In the genomic region with DNA sequence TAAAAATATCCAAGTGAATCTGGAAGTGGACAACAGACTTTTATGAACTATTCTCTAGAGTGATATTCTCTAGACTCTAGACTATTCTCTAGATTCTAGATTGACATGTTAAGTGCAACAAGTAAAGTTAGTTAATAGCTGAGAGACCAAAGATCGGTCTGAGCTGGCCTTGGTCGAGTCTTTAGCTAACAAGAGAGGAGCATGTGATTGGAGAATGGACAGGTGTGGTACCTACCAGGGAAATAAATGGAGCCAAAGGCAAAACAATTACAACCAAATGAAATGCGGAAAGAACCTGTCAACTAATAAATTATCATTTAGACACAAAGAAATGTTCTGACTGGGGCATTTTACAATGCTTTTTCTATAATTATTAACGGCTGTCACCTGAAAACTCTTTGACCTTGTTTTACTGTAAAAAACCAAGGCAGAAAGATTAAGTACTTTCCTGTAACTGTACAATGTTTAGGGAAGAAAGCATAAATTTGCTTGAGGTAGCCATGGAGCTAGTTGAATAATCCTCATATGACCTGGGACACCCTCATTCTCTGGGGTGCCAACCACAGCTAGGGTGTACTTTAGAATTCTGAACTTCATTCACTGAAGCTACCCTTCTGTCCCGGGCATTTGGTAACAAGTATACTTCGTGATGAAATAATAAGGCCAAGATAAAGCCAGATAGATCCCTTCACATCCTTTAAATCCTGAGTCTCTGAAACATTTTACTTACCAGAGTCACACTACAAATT, we compare ENCODE assay signal across 28 mouse cellular contexts. TPM values are rescaled to one million over a fixed set of nuclear protein-coding genes. Genes with fewer than 3 reads are reported as not detected.
A peak's percentile ranks its signal among the peaks of the same experiment; 100 is the strongest.
DNase-seq lines count a peak whose midpoint lies in the region; ATAC-seq and TF ChIP-seq lines count a peak whose summit lies in the region.
"Had no signal": no experiment of that assay in that cellular context is flagged by ENCODE, and none has a peak within 500 bp of the region (broad histone marks: within the 10 kb centered on the region; RNA-seq: fewer than 3 reads in every experiment).

No protein-coding gene starts in this region.

- H3K27me3 ChIP-seq in liver, adult 2 months (ENCODE audit: control insufficient read depth, insufficient read depth, low read length) = no peaks in the 10 kb centered on the region
- no peaks in the 10 kb centered on the region for H3K27me3 ChIP-seq in liver, embryonic 12.5 days (replicated peaks)
- no peaks in the 10 kb centered on the region for H3K27me3 ChIP-seq in intestine, postnatal 0 days (replicated peaks; ENCODE audit: control insufficient read depth, insufficient read depth, low read length)
- H3K27me3 ChIP-seq in small intestine, adult 2 months (ENCODE audit: control insufficient read depth, insufficient read depth, low read length) = no peaks in the 10 kb centered on the region
- H3K27me3 ChIP-seq: CH12.LX; embryonic facial prominence, embryonic 12.5 days; forebrain, embryonic 13.5 days; forebrain, embryonic 15.5 days; Patski had no signal

- H3K36me3 ChIP-seq in liver, adult 2 months (ENCODE audit: control insufficient read depth, insufficient read depth, low read length) = no peaks in the 10 kb centered on the region
- no peaks in the 10 kb centered on the region for H3K36me3 ChIP-seq in liver, embryonic 12.5 days
- H3K36me3 ChIP-seq in intestine, postnatal 0 days (ENCODE audit: control insufficient read depth, insufficient read depth) = no peaks in the 10 kb centered on the region
- no peaks in the 10 kb centered on the region for H3K36me3 ChIP-seq in small intestine, adult 2 months (ENCODE audit: control insufficient read depth, insufficient read depth, low read length)
- H3K36me3 ChIP-seq: embryonic facial prominence, embryonic 10.5 days; embryonic facial prominence, embryonic 12.5 days; forebrain, embryonic 15.5 days; G1E had no signal

- no peak overlapping the region for H3K4me3 ChIP-seq in liver, adult 2 months (ENCODE audit: insufficient read depth, low read depth, low read length)
- H3K4me3 ChIP-seq in liver, embryonic 12.5 days = no peak overlapping the region
- no peak overlapping the region for H3K4me3 ChIP-seq in intestine, postnatal 0 days (ENCODE audit: low read depth, low read length)
- H3K4me3 ChIP-seq in small intestine, adult 2 months (ENCODE audit: low read depth, low read length) = no peak overlapping the region
- H3K4me3 ChIP-seq: embryonic facial prominence, embryonic 10.5 days; embryonic facial prominence, embryonic 12.5 days; forebrain, embryonic 13.5 days; forebrain, embryonic 15.5 days had no signal

- no peak overlapping the region for H3K27ac ChIP-seq in liver, adult 2 months (replicated peaks; ENCODE audit: insufficient read depth, low read depth, low read length)
- no peak overlapping the region for H3K27ac ChIP-seq in liver, embryonic 12.5 days
- peak overlapping the region; percentile 71 for H3K27ac ChIP-seq in intestine, postnatal 0 days (ENCODE audit: low read depth, low read length)
- H3K27ac ChIP-seq in small intestine, adult 2 months (ENCODE audit: insufficient read depth, low read depth, low read length) = peak overlapping the region; percentile 67
- H3K27ac ChIP-seq: embryonic facial prominence, embryonic 10.5 days; embryonic facial prominence, embryonic 12.5 days; forebrain, embryonic 13.5 days; forebrain, embryonic 15.5 days had no signal

- no peaks in the 10 kb centered on the region for H3K9me3 ChIP-seq in liver, embryonic 12.5 days (replicated peaks)
- no peaks in the 10 kb centered on the region for H3K9me3 ChIP-seq in intestine, postnatal 0 days (ENCODE audit: control insufficient read depth)
- H3K9me3 ChIP-seq: embryonic facial prominence, embryonic 10.5 days; embryonic facial prominence, embryonic 12.5 days; forebrain, embryonic 13.5 days; forebrain, embryonic 15.5 days; G1E had no signal

- H3K79me2 ChIP-seq in liver, adult 2 months (ENCODE audit: control insufficient read depth, insufficient read depth, low read length) = no peaks in the 10 kb centered on the region

- no peak for ATAC-seq in liver, embryonic 12.5 days
- ATAC-seq in intestine, postnatal 0 days = peak; percentile 91
- no peak for ATAC-seq in inflammation-experienced regulatory T-cells, adult 6 months
- ATAC-seq: activated CD4-positive, CD25-positive, alpha-beta regulatory T cell, adult 4 months; CD4-positive, CD25-positive, alpha-beta regulatory T cell, adult 4 months; forebrain, embryonic 13.5 days; forebrain, embryonic 15.5 days; Patski had no signal

- H3K9ac ChIP-seq in liver, adult 2 months (ENCODE audit: low read depth, low read length) = no peak overlapping the region
- H3K9ac ChIP-seq in liver, embryonic 12.5 days = no peak overlapping the region
- H3K9ac ChIP-seq in intestine, postnatal 0 days (ENCODE audit: low read depth, low read length) = no peak overlapping the region
- H3K9ac ChIP-seq: embryonic facial prominence, embryonic 12.5 days; forebrain, embryonic 13.5 days; forebrain, embryonic 15.5 days had no signal

- no peak for TF ChIP-seq CTCF in liver, adult 2 months (IDR thresholded peaks at IDR 0.05; ENCODE audit: low read depth, low read length)
- no peak for TF ChIP-seq CTCF in intestine, postnatal 0 days (IDR thresholded peaks at IDR 0.05; ENCODE audit: low read depth)
- TF ChIP-seq CTCF in small intestine, adult 2 months (IDR thresholded peaks at IDR 0.05; ENCODE audit: extremely low read depth, insufficient read length, insufficient replicate concordance, low read depth, low read length) = no peak

- H3K4me1 ChIP-seq in liver, adult 2 months (ENCODE audit: control insufficient read depth, insufficient read depth, low read length) = peaks cover 9% of the 10 kb centered on the region; the same call in 1 of the 2 replicates
- peaks cover 43% of the 10 kb centered on the region for H3K4me1 ChIP-seq in liver, embryonic 12.5 days
- H3K4me1 ChIP-seq in intestine, postnatal 0 days (replicated peaks; ENCODE audit: control insufficient read depth, insufficient read depth, low read length) = 0 out of 2 replicates have a peak, but pooled peaks cover 5% of the 10 kb centered on the region
- peaks cover 2% of the 10 kb centered on the region; the same call in 1 of the 2 replicates for H3K4me1 ChIP-seq in small intestine, adult 2 months (ENCODE audit: control insufficient read depth, insufficient read depth, insufficient read length, low read length)
- H3K4me1 ChIP-seq: embryonic facial prominence, embryonic 10.5 days; embryonic facial prominence, embryonic 12.5 days; forebrain, embryonic 13.5 days; forebrain, embryonic 15.5 days had no signal

- peak; percentile 87 for DNase-seq in liver, adult 2 months (ENCODE audit: extremely low read depth, low read depth, low spot score)
- no peak for DNase-seq in urinary bladder, postnatal 25 days (ENCODE audit: low spot score)
- DNase-seq: adrenal gland, adult 8-10 months; adrenal gland, postnatal 14 days; adrenal gland, postnatal 36 days; B cell, adult 2 months; cerebellum, adult 11-12 months; cerebellum, adult 2 months; cerebellum, adult 9-10 months; cerebellum, postnatal 10 days; cerebellum, postnatal 25 days had no signal

- TF ChIP-seq POLR2A in liver, adult 2 months (IDR thresholded peaks at IDR 0.05; ENCODE audit: extremely low read depth, insufficient read depth, low read length) = no peak
- TF ChIP-seq POLR2A in small intestine, adult 2 months (IDR thresholded peaks at IDR 0.05; ENCODE audit: low read depth, low read length) = no peak

- WGBS in liver, adult 2 months = 31% methylated on average over 6 of the region's 6 CpGs
- 82% methylated on average over 6 of the region's 6 CpGs for WGBS in liver, embryonic 12.5 days (ENCODE audit: insufficient replicate concordance)
- WGBS in intestine, postnatal 0 days = 45% methylated on average over 6 of the region's 6 CpGs
- WGBS in small intestine, adult 2 months = 34% methylated on average over 6 of the region's 6 CpGs

- no peak overlapping the region for H3K4me2 ChIP-seq in liver, embryonic 12.5 days
- H3K4me2 ChIP-seq in intestine, postnatal 0 days (replicated peaks; ENCODE audit: low read depth) = no peak overlapping the region
- H3K4me2 ChIP-seq: embryonic facial prominence, embryonic 12.5 days; forebrain, embryonic 13.5 days; forebrain, embryonic 15.5 days had no signal

RNA-seq across cellular contexts. Expression of gene Gm5269, which starts 13.4 kb away (rescaled TPM):
- total RNA-seq in liver, adult 2 months (2014; rRNA removed) = not detected in 2 replicates
- polyA plus RNA-seq in liver, adult 2 months (2012; rRNA removed) = not detected in 2 replicates
- polyA plus RNA-seq in liver, embryonic 12.5 days (2016; fragmentation: Nextera tagmentation; extraction: Ambion mirVana) = not detected in 2 replicates
- not detected in 2 replicates for polyA plus RNA-seq in intestine, postnatal 0 days (2015; fragmentation: Nextera tagmentation; extraction: Ambion mirVana)
- polyA plus RNA-seq in small intestine, adult 2 months (2012; rRNA removed) = not detected in 2 replicates
- not detected for polyA plus RNA-seq in inflammation-experienced regulatory T-cells, adult 6 months (2017; shearing (Covaris generic))
- total RNA-seq: adrenal gland, adult 18-20 months; adrenal gland, adult 8-10 months; adrenal gland, postnatal 14 days; adrenal gland, postnatal 36 days; CH12.LX; G1E had no signal
- polyA plus RNA-seq: activated CD4-positive, CD25-positive, alpha-beta regulatory T cell, adult 4 months; CD4-positive, CD25-positive, alpha-beta regulatory T cell, adult 4 months; cerebellum, adult 2 months; cortical plate, adult 2 months; embryonic facial prominence, embryonic 10.5 days; embryonic facial prominence, embryonic 12.5 days; embryonic facial prominence, embryonic 14.5 days; forebrain, embryonic 11.5 days; forebrain, embryonic 13.5 days; forebrain, embryonic 15.5 days; G1E; Patski had no signal

RNA-seq across cellular contexts. Expression of gene Slc40a1, which starts 49.7 kb away (rescaled TPM):
- total RNA-seq in liver, adult 2 months (2014; rRNA removed) = 124 and 166 TPM in 2 replicates
- 42.6 and 47.4 TPM in 2 replicates for polyA plus RNA-seq in liver, adult 2 months (2012; rRNA removed)
- 85.3 and 85.7 TPM in 2 replicates for polyA plus RNA-seq in liver, embryonic 12.5 days (2016; fragmentation: Nextera tagmentation; extraction: Ambion mirVana)
- polyA plus RNA-seq in intestine, postnatal 0 days (2015; fragmentation: Nextera tagmentation; extraction: Ambion mirVana) = 526 and 605 TPM in 2 replicates
- polyA plus RNA-seq in small intestine, adult 2 months (2012; rRNA removed) = 1.3 and 33.7 TPM in 2 replicates
- 1 to 10 TPM in 1 of 3 experiments, under 1 TPM in 2; 0.75 to 5.6 (median 0.94) TPM for polyA plus RNA-seq in inflammation-experienced regulatory T-cells, adult 6 months (2017; shearing (Covaris generic))
- total RNA-seq: CH12.LX had no signal

Comparison
In these comparisons a context has a peak if more than half of its experiments do, and no peak if none do; other contexts are left out.
1. H3K27ac ChIP-seq: peak in intestine, postnatal 0 days (single experiment) and small intestine, adult 2 months (single experiment); none in liver, adult 2 months (single experiment) and liver, embryonic 12.5 days (single experiment).